Mouse (Mus musculus) forebrain, embryonic 14.5 days (tissue): Measurements from ENCODE around the gene Fkbp2. TPM values are rescaled to one million over a fixed set of nuclear protein-coding genes. Genes with fewer than 3 reads are reported as not detected.

ENCODE experiments used
- ATAC-seq: fragments of 200-750 bp; cut with Nextera tagmentation; 2 replicates; pipeline ENCODE4 v1.8.0; 2017; ENCODE audit warnings: mild to moderate bottlenecking, moderate library complexity
- DNase-seq: peaks from one replicate; pipeline ENCODE4 v3.0.0-alpha.2; 2015; ENCODE audit warnings: low spot score
- H3K27ac ChIP-seq: fragments of 300-500 bp; sonication (generic); 2 replicates; pipeline ENCODE4 v1.5.1; 2014; ENCODE audit warnings: low read depth, mild to moderate bottlenecking, control low read depth, low read length, moderate library complexity
- H3K27me3 ChIP-seq: fragments of 300-500 bp; sonication (generic); replicated peaks from 2 replicates; pipeline ENCODE4 v1.6.1; 2014; ENCODE audit warnings: low read length, control low read depth, mixed read lengths; ENCODE audit not compliant: control insufficient read depth, insufficient read depth
- H3K36me3 ChIP-seq: fragments of 300-500 bp; sonication (generic); 2 replicates; pipeline ENCODE4 v1.6.1; 2014; ENCODE audit warnings: low read length, control low read depth; ENCODE audit not compliant: control insufficient read depth, insufficient read depth
- H3K4me1 ChIP-seq: fragments of 300-500 bp; sonication (generic); 2 replicates; pipeline ENCODE4 v1.6.1; 2014; ENCODE audit warnings: antibody characterized with exemption, low read length, control low read depth; ENCODE audit not compliant: control insufficient read depth, insufficient read depth
- H3K4me2 ChIP-seq: fragments of 300-500 bp; sonication (generic); 2 replicates; pipeline ENCODE4 v1.6.1; 2014; ENCODE audit warnings: mild to moderate bottlenecking, control low read depth, low read length
- H3K4me3 ChIP-seq: fragments of 300-500 bp; sonication (generic); 2 replicates; pipeline ENCODE4 v1.5.1; 2014; ENCODE audit warnings: low read depth, low read length, control low read depth
- H3K9ac ChIP-seq: fragments of 300-500 bp; sonication (generic); 2 replicates; pipeline ENCODE4 v1.6.1; 2014; ENCODE audit warnings: mild to moderate bottlenecking, low read length, control low read depth, moderate library complexity
- H3K9me3 ChIP-seq: fragments of 300-500 bp; sonication (generic); replicated peaks from 2 replicates; pipeline ENCODE4 v1.6.1; 2016; ENCODE audit warnings: low read length, control low read depth, mixed read lengths; ENCODE audit not compliant: control insufficient read depth
- WGBS: fragments of 180-500 bp; shearing (Covaris S2); extraction: QIAGEN DNeasy Blood & Tissue Kit; methylation state at CpG from one replicate; pipeline ENCODE4 v1.1.7; 2014; 5-methylcytosine and 5-hydroxymethylcytosine counted together
- polyA plus RNA-seq: library from polyadenylated mRNA; unstranded; fragments of >200 nt; fragmentation: Nextera tagmentation; extraction: Ambion mirVana; gene quantifications from 2 replicates; pipeline ENCODE4 v1.2.1, GENCODE M21; 2014

Fkbp2 gene
- polyA plus RNA-seq, 1 experiment from 2014 or later: 80.1 TPM

- Histone ChIP-seq H3K9me3 (no peaks in the 10 kb centered on the region), H3K27ac (no peak overlapping the region), H3K36me3 (no peaks in the 10 kb centered on the region), H3K4me1 (peaks cover 10% of the 10 kb centered on the region), H3K27me3 (no peaks in the 10 kb centered on the region), H3K4me3 (peak overlapping the region; percentile 33), H3K9ac (peak overlapping the region; percentile 51; the same call in 1 of the 2 replicates), H3K4me2 (peak overlapping the region; percentile 46)
- DNase-seq: no peak
- WGBS: 4% methylated on average over 20 of the region's 20 CpGs
- ATAC-seq: no peak
These were observed 11.0 kb downstream of the Fkbp2 start for GRCm38 (mm10) chr19:6969291-6969664.

DNA sequence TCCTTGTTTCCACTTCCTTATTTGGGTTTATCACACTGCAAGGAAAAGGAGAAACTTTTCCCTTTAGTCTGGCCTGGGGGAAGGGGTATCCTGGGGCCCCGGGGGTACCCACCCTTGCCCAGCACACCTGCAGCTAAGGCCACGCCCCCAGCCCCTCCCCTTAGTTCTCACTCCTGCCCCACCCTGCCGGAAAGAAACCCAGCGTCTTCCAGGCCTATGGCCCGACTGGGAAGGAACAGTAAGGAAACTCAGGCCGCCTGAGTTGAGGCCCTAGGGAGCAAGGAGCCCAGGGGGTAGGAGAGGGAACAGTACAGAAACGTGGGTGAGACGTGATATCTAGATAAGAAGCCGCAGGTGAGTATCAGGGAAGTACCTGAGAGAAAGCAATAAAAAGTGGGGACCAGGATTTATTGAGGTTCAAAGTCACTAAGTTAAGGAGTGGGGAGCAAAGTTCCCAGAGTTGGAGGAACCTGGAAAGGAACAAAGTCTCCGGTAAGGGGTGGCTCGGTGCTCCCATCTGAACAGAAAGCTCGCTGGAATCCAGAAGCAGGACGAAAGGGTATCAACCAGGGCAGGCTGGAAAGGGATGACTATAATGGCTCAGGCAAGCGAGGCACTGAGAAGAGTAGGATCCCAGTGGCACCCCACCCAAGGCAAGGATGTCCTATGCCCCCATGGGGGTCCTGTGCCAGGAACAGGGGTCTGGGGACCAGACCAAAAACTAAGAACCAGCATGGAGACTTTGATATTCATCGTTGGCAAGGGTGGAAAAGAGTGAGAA lies 11.6 kb downstream of the Fkbp2 start:
- Histone ChIP-seq H3K4me2 (peak overlapping the region; percentile 46), H3K9ac (no peak overlapping the region), H3K9me3 (no peaks in the 10 kb centered on the region), H3K36me3 (no peaks in the 10 kb centered on the region), H3K27ac (no peak overlapping the region), H3K4me3 (peak overlapping the region; percentile 33), H3K4me1 (peaks cover 10% of the 10 kb centered on the region), H3K27me3 (no peaks in the 10 kb centered on the region)
- no peak for ATAC-seq
- DNase-seq: no peak
- 13% methylated on average over 15 of the region's 15 CpGs for WGBS

DNA sequence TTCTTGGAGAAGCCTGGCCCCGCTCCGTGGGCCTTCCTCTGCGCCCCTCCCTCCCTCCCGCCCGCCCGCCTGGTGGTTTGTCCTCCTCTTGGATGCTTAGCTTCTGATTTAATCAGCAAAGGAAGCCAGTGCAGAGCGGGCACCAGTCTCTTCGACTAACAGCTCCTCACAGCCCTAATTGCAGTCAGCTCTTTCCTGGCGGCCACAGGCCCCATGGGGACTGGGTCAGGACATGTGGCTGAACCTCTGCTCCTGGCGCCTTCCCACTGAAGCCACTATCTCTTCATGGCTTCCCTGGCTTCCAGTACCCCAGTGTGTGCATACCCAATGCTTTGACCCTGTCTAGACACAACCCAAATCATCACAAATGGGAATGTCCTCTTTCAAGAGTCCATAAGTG lies 23.8 kb downstream of the Fkbp2 start:
- Histone ChIP-seq H3K27me3 (no peaks in the 10 kb centered on the region), H3K27ac (no peak overlapping the region), H3K9me3 (no peaks in the 10 kb centered on the region), H3K4me2 (no peak overlapping the region), H3K36me3 (peaks cover 12% of the 10 kb centered on the region; the same call in 1 of the 2 replicates), H3K4me3 (no peak overlapping the region), H3K4me1 (peaks cover 8% of the 10 kb centered on the region), H3K9ac (no peak overlapping the region)
- no peak for ATAC-seq
- DNase-seq: no peak
- WGBS: 87% methylated on average over 10 of the region's 10 CpGs

GRCm38 (mm10) chr19:6955424-6955823 lies 24.9 kb downstream of the Fkbp2 start:
- H3K27ac ChIP-seq: no peak overlapping the region
- no peak overlapping the region for H3K9ac ChIP-seq
- H3K4me1 ChIP-seq: peaks cover 8% of the 10 kb centered on the region
- H3K27me3 ChIP-seq: no peaks in the 10 kb centered on the region
- no peaks in the 10 kb centered on the region for H3K9me3 ChIP-seq
- no peak overlapping the region for H3K4me3 ChIP-seq
- peaks cover 12% of the 10 kb centered on the region; the same call in 1 of the 2 replicates for H3K36me3 ChIP-seq
- no peak for DNase-seq
- ATAC-seq: no peak
- 88% methylated on average over 7 of the region's 7 CpGs for WGBS
- no peak overlapping the region for H3K4me2 ChIP-seq

DNA sequence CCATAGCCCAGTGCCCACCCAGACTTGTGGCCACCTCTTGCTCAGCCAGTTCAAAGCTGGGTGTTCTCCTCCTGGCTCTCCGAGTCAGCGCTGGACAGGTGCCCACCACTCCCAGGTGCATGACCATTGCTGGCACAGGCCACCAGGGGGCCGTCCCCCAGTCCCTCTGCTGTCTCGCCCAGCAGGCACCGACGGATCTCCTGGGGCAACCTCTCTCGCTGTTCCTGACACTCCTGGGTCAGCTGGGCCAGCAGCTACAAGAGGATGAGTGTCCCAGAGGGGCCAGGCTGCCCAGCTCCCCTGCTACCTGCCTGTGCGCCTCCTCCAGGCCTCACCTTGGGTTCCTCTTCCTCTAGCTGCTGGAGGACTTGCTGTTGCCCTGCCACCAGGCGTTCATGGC lies 26.3 kb downstream of the Fkbp2 start:
- Histone ChIP-seq H3K9me3 (no peaks in the 10 kb centered on the region), H3K4me1 (peaks cover 12% of the 10 kb centered on the region), H3K27ac (no peak overlapping the region), H3K4me3 (no peak overlapping the region), H3K36me3 (peaks cover 12% of the 10 kb centered on the region; the same call in 1 of the 2 replicates), H3K4me2 (no peak overlapping the region), H3K27me3 (no peaks in the 10 kb centered on the region), H3K9ac (no peak overlapping the region)
- WGBS: 58% methylated on average over 9 of the region's 9 CpGs
- DNase-seq (no peak), ATAC-seq (no peak)

- Histone ChIP-seq H3K9ac (peak overlapping the region; percentile 80; the same call in 1 of the 2 replicates), H3K36me3 (peaks cover 12% of the 10 kb centered on the region; the same call in 1 of the 2 replicates), H3K27ac (no peak overlapping the region), H3K4me3 (no peak overlapping the region; the same call in 1 of the 2 replicates), H3K27me3 (no peaks in the 10 kb centered on the region), H3K4me2 (peak overlapping the region; percentile 94), H3K4me1 (peaks cover 12% of the 10 kb centered on the region), H3K9me3 (no peaks in the 10 kb centered on the region)
- DNase-seq (no peak), ATAC-seq (no peak)
- 21% methylated on average over 3 of the region's 3 CpGs for WGBS
These were observed 27.6 kb downstream of the Fkbp2 start for GRCm38 (mm10) chr19:6952712-6953037.

GRCm38 (mm10) chr19:6951994-6952711 lies 28.1 kb downstream of the Fkbp2 start:
- 4% methylated on average over 31 of the region's 31 CpGs for WGBS
- ATAC-seq: peak; percentile 40
- H3K4me1 ChIP-seq: peaks cover 12% of the 10 kb centered on the region

GRCm38 (mm10) chr19:6951381-6951968 lies 28.8 kb downstream of the Fkbp2 start:
- peak overlapping the region; percentile 94 for H3K4me2 ChIP-seq
- no peaks in the 10 kb centered on the region for H3K9me3 ChIP-seq
- DNase-seq (peak; percentile 97), ATAC-seq (peak; percentile 81)
- WGBS: under 1% methylated on average over 35 of the region's 35 CpGs
- H3K9ac ChIP-seq: peak overlapping the region; percentile 80
- no peaks in the 10 kb centered on the region for H3K27me3 ChIP-seq
- peak overlapping the region; percentile 94 for H3K27ac ChIP-seq
- peak overlapping the region; percentile 58 for H3K4me3 ChIP-seq
- peaks cover 12% of the 10 kb centered on the region; the same call in 1 of the 2 replicates for H3K36me3 ChIP-seq
- peaks cover 12% of the 10 kb centered on the region for H3K4me1 ChIP-seq

More at GRCm38 (mm10) chr19:6951994-6952711, 28.1 kb downstream of the Fkbp2 start:
- Histone ChIP-seq H3K9me3 (no peaks in the 10 kb centered on the region), H3K9ac (peak overlapping the region; percentile 80), H3K27ac (peak overlapping the region; percentile 94), H3K4me3 (peak overlapping the region; percentile 58), H3K27me3 (no peaks in the 10 kb centered on the region), H3K36me3 (peaks cover 12% of the 10 kb centered on the region; the same call in 1 of the 2 replicates), H3K4me2 (peak overlapping the region; percentile 94)
- peak; percentile 74 for DNase-seq
